17 mouse cellular contexts compared by ENCODE assay signal in the genomic region with DNA sequence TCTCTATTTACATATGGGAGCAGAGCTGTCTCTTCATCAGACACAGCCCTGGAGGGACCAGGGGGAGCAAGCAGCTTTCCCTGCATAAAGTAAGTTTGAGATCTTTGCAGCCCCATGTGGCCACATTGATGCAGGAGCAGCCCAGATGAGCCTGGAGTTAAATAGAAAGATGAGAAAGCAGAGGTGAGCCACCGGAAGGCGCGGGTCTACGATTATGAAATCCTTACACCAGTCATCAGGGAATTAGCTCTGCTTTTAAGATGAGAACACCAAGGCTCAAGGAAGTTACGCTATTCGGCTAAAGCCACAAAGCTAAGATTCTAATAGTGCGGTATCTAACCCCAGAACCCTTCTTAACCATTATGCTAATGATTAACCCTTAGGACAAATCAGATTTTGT. TPM values are rescaled to one million over a fixed set of nuclear protein-coding genes. Genes with fewer than 3 reads are reported as not detected.
DNase-seq lines count a peak whose midpoint lies in the region; ATAC-seq and TF ChIP-seq lines count a peak whose summit lies in the region.
"Had no signal": no experiment of that assay in that cellular context is flagged by ENCODE, and none has a peak within 500 bp of the region (broad histone marks: within the 10 kb centered on the region; RNA-seq: fewer than 3 reads in every experiment).

No protein-coding gene starts in this region.

- H3K36me3 ChIP-seq in myocyte (ENCODE audit: control insufficient read depth, insufficient read depth) = no peaks in the 10 kb centered on the region
- H3K36me3 ChIP-seq: heart, embryonic 15.5 days; limb, embryonic 12.5 days had no signal

- no peak for TF ChIP-seq POLR2A in lung, adult 2 months (IDR thresholded peaks at IDR 0.05; ENCODE audit: borderline replicate concordance, extremely low read depth, low read depth, low read length)
- no peak for TF ChIP-seq POLR2A in myocyte (IDR thresholded peaks at IDR 0.05; ENCODE audit: insufficient read length, low read depth)

- no peaks in the 10 kb centered on the region for H3K27me3 ChIP-seq in Patski
- H3K27me3 ChIP-seq in myocyte (ENCODE audit: control insufficient read depth, insufficient read depth, insufficient read length) = no peaks in the 10 kb centered on the region

- POLR2A ChIA-PET in Patski (lab: Charles Lee) = interaction anchor here (1.0 to 4.2 kb wide), 5 partner anchors 9 to 26 kb away, joined by 3 to 29 read pairs (median 5); no protein-coding TSS in a partner anchor

- in situ Hi-C loops in Patski (cut with MboI; ENCODE audit: low pct_unique_long_range_greater_than_20kb) = loop anchor here (25.0 kb wide), 1 partner anchor 1184 kb away; the partner anchor contains the start of gene Hoxb9

- H3K4me2 ChIP-seq in myocyte (ENCODE audit: low read depth) = peak overlapping the region; percentile 10

- peak overlapping the region; percentile 30 for H3K4me3 ChIP-seq in lung, adult 2 months (replicated peaks; ENCODE audit: extremely low read depth, low read depth, low read length)
- no peak overlapping the region for H3K4me3 ChIP-seq in myocyte
- H3K4me3 ChIP-seq: limb, embryonic 12.5 days; megakaryocyte, embryonic 14.5 days had no signal

- peak; percentile 45 for ATAC-seq in Patski
- no peak for ATAC-seq in erythroblast, adult 5-6 weeks (replicated peaks; ENCODE audit: low FRiP score, poor library complexity, severe bottlenecking)
- ATAC-seq: CD4-positive, CD25-positive, alpha-beta regulatory T cell, adult 4 months had no signal

- H3ac ChIP-seq in myocyte (ENCODE audit: control insufficient read depth, insufficient read length) = no peak overlapping the region

- peak; percentile 69 for DNase-seq in heart, adult 11 months
- no peak for DNase-seq in heart, adult 8-10 months (ENCODE audit: low spot score)
- DNase-seq in lung, adult 2 months = no peak
- no peak for DNase-seq in lung, postnatal 10 days
- no peak for DNase-seq in Patski (ENCODE audit: low read depth, low spot score)
- no peak for DNase-seq in spleen, postnatal 36 days (ENCODE audit: low spot score in 2 of 2)
- DNase-seq: gastrocnemius, postnatal 14 days; kidney, adult 9 months; thymus, postnatal 14 days had no signal

- no peak for TF ChIP-seq CTCF in lung, adult 2 months (IDR thresholded peaks at IDR 0.05; ENCODE audit: insufficient read depth, low read length)
- no peak for TF ChIP-seq CTCF in Patski (IDR thresholded peaks at IDR 0.05)

- WGBS in lung, adult 2 months = 39% methylated on average over 7 of the region's 7 CpGs

- peaks cover 37% of the 10 kb centered on the region for H3K4me1 ChIP-seq in lung, adult 2 months (ENCODE audit: control insufficient read depth, insufficient read depth, low read length)

- no peaks in the 10 kb centered on the region for H3K79me2 ChIP-seq in myocyte (ENCODE audit: control insufficient read depth, insufficient read depth)

- CTCF ChIA-PET in Patski (lab: Charles Lee) = interaction anchor here (0.7 to 6.2 kb wide), 8 partner anchors 9 to 29 kb away, joined by 3 to 56 read pairs (median 6); no protein-coding TSS in a partner anchor

TF ChIP-seq in myocyte, 11 proteins besides CTCF, POLR2A, EP300 and RAD21:
- TF ChIP-seq REST (IDR thresholded peaks at IDR 0.05; ENCODE audit: insufficient read depth, insufficient read length) (no peak), E2F4 (IDR thresholded peaks at IDR 0.05; ENCODE audit: insufficient read depth) (no peak), MYOD1 (IDR thresholded peaks at IDR 0.05; ENCODE audit: control insufficient read depth in 1 of 3, insufficient read length in 2 of 3, low read depth in 2 of 3) (no peak), CEBPB (IDR thresholded peaks at IDR 0.05; ENCODE audit: insufficient read depth, poor library complexity, severe bottlenecking) (no peak), MYOG (IDR thresholded peaks at IDR 0.05; ENCODE audit: control insufficient read depth in 1 of 3, insufficient read depth in 1 of 3, insufficient read length in 2 of 3, low read depth in 2 of 3) (no peak), SRF (IDR thresholded peaks at IDR 0.05; ENCODE audit: control insufficient read depth, insufficient read length, low read depth) (no peak), POLR2AphosphoS2 (IDR thresholded peaks at IDR 0.05; ENCODE audit: insufficient read length, low read depth) (no peak), MAX (IDR thresholded peaks at IDR 0.05; ENCODE audit: low read depth) (no peak), USF1 (IDR thresholded peaks at IDR 0.05; ENCODE audit: low read depth) (no peak), TCF3 (IDR thresholded peaks at IDR 0.05; ENCODE audit: insufficient read length, low read depth) (no peak)

RNA-seq across cellular contexts. Expression of gene Itga3, which starts 1.4 kb away (rescaled TPM):
- total RNA-seq in heart, adult 8-10 months (2022) = 10 to 100 TPM in 1 of 4 experiments, 1 to 10 TPM in 3; 9.1 to 10.3 (median 9.8) TPM
- 181 and 187 TPM in 2 replicates for polyA plus RNA-seq in lung, adult 2 months (2012; rRNA removed)
- 355 TPM for polyA plus RNA-seq in Patski (2021)
- 19.9 TPM for polyA plus RNA-seq in myocyte (2012; fragmentation: generic; extraction: Trizol)
- not detected in 2 replicates for total RNA-seq in erythroblast, adult 5-6 weeks (2015; ENCODE audit: low replicate concordance)
- total RNA-seq in erythroblast, adult 5-6 weeks (2017; ENCODE audit: low replicate concordance) = not detected in 2 replicates

RNA-seq across cellular contexts. Expression of gene Pdk2, which starts 36.8 kb away (rescaled TPM):
- total RNA-seq in heart, adult 8-10 months (2022) = 100 to 1,000 TPM; 469 to 545 (median 504) TPM
- polyA plus RNA-seq in lung, adult 2 months (2012; rRNA removed) = 53.0 and 67.3 TPM in 2 replicates
- polyA plus RNA-seq in Patski (2021) (61.5 TPM), myocyte (2012; fragmentation: generic; extraction: Trizol) (33.3 TPM)
- total RNA-seq in erythroblast, adult 5-6 weeks (2015; ENCODE audit: low replicate concordance) = 1.3 and 7.9 TPM in 2 replicates
- 0.60 and 5.6 TPM in 2 replicates for total RNA-seq in erythroblast, adult 5-6 weeks (2017; ENCODE audit: low replicate concordance)

RNA-seq across cellular contexts. Expression of gene Dlx3, which starts 42.0 kb away (rescaled TPM):
- total RNA-seq in heart, adult 8-10 months (2022) = not detected
- 0.05 and 2.0 TPM in 2 replicates for polyA plus RNA-seq in lung, adult 2 months (2012; rRNA removed)
- polyA plus RNA-seq in Patski (2021) (not detected), myocyte (2012; fragmentation: generic; extraction: Trizol) (6.3 TPM)
- not detected in 2 replicates for total RNA-seq in erythroblast, adult 5-6 weeks (2015; ENCODE audit: low replicate concordance)
- not detected in 2 replicates for total RNA-seq in erythroblast, adult 5-6 weeks (2017; ENCODE audit: low replicate concordance)
- total RNA-seq: adrenal gland, adult 18-20 months; gastrocnemius, postnatal 14 days; layer of hippocampus, postnatal 25 days had no signal
